Mouse (Mus musculus) G1E-ER4 (cell line): ENCODE results near the gene Bcl6b. TPM values are rescaled to one million over a fixed set of nuclear protein-coding genes. Genes with fewer than 3 reads are reported as not detected.

Experiments used
- GATA1 ChIP-seq: IDR thresholded peaks from one replicate; pipeline ENCODE4 v1.8.0; 2012; ENCODE audit warnings: low read length, inconsistent platforms
- polyA plus RNA-seq: library from polyadenylated mRNA; stranded (reverse); fragments of >175 nt; gene quantifications from 2 replicates; pipeline ENCODE4 v1.2.3, GENCODE M21; 2012

The Bcl6b gene
- polyA plus RNA-seq, 1 experiment = not detected

DNA sequence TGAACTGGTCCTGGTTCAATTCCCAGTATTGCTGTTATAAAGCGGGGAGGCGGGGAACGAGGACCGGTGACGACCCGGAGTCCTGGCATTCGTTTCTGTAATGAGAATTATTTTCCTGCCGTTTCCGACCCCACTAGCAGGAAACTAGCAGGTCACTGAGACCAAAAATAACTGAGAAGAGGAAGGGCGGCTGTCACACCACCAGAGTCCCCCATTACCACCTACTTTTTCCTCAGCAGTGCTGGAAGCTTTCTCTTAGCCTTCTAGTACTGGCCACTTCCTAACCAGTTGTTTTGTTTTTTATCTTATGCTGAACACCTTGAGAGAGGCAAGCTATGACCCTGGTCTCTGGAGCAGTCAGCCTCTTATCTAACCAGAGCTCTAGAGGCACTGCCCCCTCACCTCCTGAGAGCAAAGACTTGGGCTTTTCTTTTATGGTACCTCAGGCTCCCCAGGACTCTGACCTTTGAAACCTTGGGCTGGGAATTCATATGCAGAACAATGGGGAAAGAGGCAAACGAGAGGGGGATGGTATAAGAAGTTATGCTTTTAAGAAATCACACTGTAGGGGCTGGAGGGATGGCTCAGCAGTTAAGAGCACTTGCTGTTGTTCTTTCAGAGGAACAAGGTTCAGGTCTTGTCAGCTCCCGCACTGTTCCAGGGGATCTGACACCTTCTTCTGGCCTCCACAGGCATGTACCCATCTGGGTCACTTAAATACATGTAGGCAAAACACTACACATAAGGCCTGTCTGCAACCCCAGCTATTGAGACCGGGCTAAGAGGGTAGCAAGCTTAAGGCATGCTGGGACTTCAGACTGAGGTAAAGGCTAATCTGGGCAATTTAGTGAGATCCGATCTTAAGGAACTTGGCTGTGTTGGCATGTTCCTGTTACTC is 7.7 kb downstream of the Bcl6b start:
- TF ChIP-seq GATA1 = no peak

- TF ChIP-seq GATA1 = no peak
Observed at GRCm38 (mm10) chr11:70220731-70221602, 8.6 kb downstream of the Bcl6b start, which contains the start of gene Slc16a13. Slc16a13 (minus strand) TSS chr11:70221064.

- no peak for TF ChIP-seq GATA1
Observed at GRCm38 (mm10) chr11:70220323-70220722, 9.3 kb downstream of the Bcl6b start.

- no peak for TF ChIP-seq GATA1
Observed at GRCm38 (mm10) chr11:70219873-70220272, 9.7 kb downstream of the Bcl6b start.

- TF ChIP-seq GATA1 = no peak
Observed at GRCm38 (mm10) chr11:70218741-70219470, 10.7 kb downstream of the Bcl6b start.

GRCm38 (mm10) chr11:70218039-70218438 is 11.6 kb downstream of the Bcl6b start:
- no peak for TF ChIP-seq GATA1

GRCm38 (mm10) chr11:70216103-70216502 is 13.5 kb downstream of the Bcl6b start:
- no peak for TF ChIP-seq GATA1

GRCm38 (mm10) chr11:70215301-70215700 is 14.3 kb downstream of the Bcl6b start:
- TF ChIP-seq GATA1 = no peak

DNA sequence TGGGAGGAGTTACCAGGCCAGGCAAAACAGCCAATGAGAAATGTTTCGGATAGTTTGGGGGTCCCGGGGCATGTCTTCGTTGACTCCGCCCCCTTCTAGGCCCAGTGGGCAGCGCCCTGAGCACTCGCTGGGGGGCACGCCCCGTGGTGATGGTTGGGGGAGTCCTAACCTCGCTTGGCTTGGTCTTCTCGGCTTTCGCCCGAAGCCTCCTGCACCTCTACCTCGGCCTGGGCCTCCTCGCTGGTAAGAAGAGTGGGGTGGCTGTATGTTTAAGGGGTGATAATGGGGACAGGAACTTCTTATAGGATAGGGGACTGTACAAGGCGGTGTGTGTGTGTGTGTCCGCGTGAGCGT is 14.8 kb downstream of the Bcl6b start:
- TF ChIP-seq GATA1 = no peak

DNA sequence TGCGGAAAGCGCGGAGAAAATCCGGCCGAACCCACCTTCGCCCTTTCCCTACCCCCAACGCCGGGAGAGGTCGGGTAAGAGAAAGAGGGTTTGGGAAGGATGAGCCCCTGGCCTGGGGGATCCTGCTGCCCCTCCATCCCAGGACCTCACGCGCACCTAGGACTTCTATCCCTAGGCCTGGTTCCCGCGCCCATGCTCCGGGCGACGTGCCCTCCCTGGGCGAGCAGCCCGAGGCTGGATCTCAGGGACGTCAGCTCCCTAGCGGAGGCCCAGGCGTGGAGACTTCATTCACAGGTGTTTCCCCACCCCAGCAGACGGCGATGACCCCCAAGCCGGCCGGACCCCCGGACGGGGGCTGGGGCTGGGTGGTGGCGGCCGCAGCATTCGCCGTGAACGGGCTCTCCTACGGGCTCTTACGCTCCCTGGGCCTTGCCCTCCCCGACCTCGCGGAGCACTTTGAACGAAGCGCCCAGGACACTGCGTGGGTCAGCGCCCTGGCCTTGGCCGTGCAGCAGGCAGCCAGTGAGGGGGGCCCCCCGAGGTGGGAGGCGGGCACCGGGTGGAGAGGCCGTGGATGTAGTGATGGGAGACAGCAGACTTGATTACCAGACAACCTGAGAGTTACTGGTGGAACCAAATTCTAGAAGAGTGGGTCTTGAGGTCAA is 15.3 kb downstream of the Bcl6b start:
- TF ChIP-seq GATA1 = no peak

GRCm38 (mm10) chr11:70213736-70214135 is 15.9 kb downstream of the Bcl6b start:
- TF ChIP-seq GATA1 = no peak

DNA sequence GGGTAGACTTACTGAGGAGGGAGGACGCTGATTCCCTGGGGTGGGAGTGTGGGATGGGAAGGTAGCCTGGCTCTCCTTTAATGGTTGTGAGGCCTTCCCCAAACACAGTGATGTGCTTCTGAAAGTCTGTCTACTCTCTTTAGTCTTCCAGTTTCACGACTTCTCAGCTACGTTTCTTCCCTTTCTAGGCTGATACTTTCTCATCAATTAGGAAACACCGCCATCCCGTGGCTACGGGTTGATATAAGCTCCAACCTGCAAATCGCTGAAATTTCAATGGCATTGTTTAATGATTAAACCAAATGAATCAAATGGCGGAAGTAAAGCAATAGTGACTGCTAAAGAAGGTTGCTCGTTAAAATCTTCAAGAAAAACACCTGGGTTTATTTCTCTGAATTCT is 16.7 kb downstream of the Bcl6b start:
- TF ChIP-seq GATA1 = no peak

DNA sequence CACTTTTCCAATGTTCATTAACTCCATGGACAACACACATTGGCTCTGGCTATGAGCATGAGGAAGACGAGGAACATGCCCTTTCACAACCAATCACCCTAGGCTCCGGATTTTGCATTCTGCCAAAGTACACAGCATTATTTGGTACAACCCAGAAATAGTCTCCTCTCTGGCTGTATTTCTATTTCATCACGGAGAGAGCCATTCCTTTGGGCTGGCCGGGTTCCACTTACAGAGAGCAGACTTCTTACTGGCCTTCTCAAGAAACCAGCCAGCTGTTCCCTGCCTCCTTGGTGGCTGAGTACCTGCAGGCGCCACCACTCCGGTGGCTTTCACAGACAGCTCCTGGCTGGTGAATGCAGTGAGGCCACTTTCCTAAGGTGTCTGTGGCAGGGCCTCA is 17.2 kb downstream of the Bcl6b start, which contains the start of gene Slc16a11:
Gene Slc16a11 (plus strand): TSS at position 330 of the 400 bp plus-strand sequence.
- TF ChIP-seq GATA1 = no peak

- no peak for TF ChIP-seq GATA1
Observed at GRCm38 (mm10) chr11:70211972-70212371, 17.6 kb downstream of the Bcl6b start.

- no peak for TF ChIP-seq GATA1
Observed at GRCm38 (mm10) chr11:70210681-70211080, 18.9 kb downstream of the Bcl6b start.
